Mouse (Mus musculus) CH12.LX (cell line): Measurements from ENCODE around the gene Tvp23a. TPM values are rescaled to one million over a fixed set of nuclear protein-coding genes. Genes with fewer than 3 reads are reported as not detected.

Source experiments
- polyA plus RNA-seq: library from polyadenylated mRNA; unstranded; fragments of >175 nt; gene quantifications from 2 replicates; pipeline ENCODE4 v1.2.1, GENCODE M21; 2012; ENCODE audit warnings: low read depth; ENCODE audit not compliant: insufficient read length
- total RNA-seq, 2 experiments: library from RNA; depleted of rRNA; stranded (reverse); fragments of 300-350 nt in 1 of 2; fragments of >200 nt in 1 of 2; gene quantifications; 2 replicates each; pipeline ENCODE4 v1.2.3; 2012 to 2014

The Tvp23a gene
- total and polyA plus RNA-seq, 3 experiments, result 0.68 to 1.8 TPM; not detected in 1

Other genes starting within 250 kb of the Tvp23a start
- gene Emp2, start 133.4 kb downstream of the Tvp23a start, total RNA-seq (2012; rRNA removed), result 0.04 TPM in 1 of 2 replicates, not detected in the other
- 0.11 TPM in 1 of 2 replicates, not detected in the other for gene Emp2, start 133.4 kb downstream of the Tvp23a start, total RNA-seq (2014; rRNA removed)
- gene Emp2, start 133.4 kb downstream of the Tvp23a start, polyA plus RNA-seq, result 0.07 and 0.09 TPM in 2 replicates
- 0.08 TPM in 1 of 2 replicates, not detected in the other for gene Tekt5, start 51.9 kb downstream of the Tvp23a start, total RNA-seq (2012; rRNA removed)
- not detected in 2 replicates for gene Tekt5, start 51.9 kb downstream of the Tvp23a start, total RNA-seq (2014; rRNA removed)
- gene Tekt5, start 51.9 kb downstream of the Tvp23a start, polyA plus RNA-seq, result 0.14 and 0.17 TPM in 2 replicates
- 163 and 169 TPM in 2 replicates for gene Nubp1, start 35.4 kb downstream of the Tvp23a start, total RNA-seq (2012; rRNA removed)
- 152 TPM in 2 replicates for gene Nubp1, start 35.4 kb downstream of the Tvp23a start, total RNA-seq (2014; rRNA removed)
- gene Nubp1, start 35.4 kb downstream of the Tvp23a start, polyA plus RNA-seq, result 162 and 176 TPM in 2 replicates
- gene Ciita, start 32.7 kb upstream of the Tvp23a start, total RNA-seq (2012; rRNA removed), result 32.7 and 39.8 TPM in 2 replicates
- 38.8 and 39.1 TPM in 2 replicates for gene Ciita, start 32.7 kb upstream of the Tvp23a start, total RNA-seq (2014; rRNA removed)
- gene Ciita, start 32.7 kb upstream of the Tvp23a start, polyA plus RNA-seq, result 62.3 and 69.6 TPM in 2 replicates
- gene Dexi, start 95.7 kb upstream of the Tvp23a start, total RNA-seq (2012; rRNA removed), result 13.7 and 14.1 TPM in 2 replicates
- 10.0 and 11.3 TPM in 2 replicates for gene Dexi, start 95.7 kb upstream of the Tvp23a start, total RNA-seq (2014; rRNA removed)
- 18.6 and 19.6 TPM in 2 replicates for gene Dexi, start 95.7 kb upstream of the Tvp23a start, polyA plus RNA-seq
- gene Clec16a, start 98.0 kb upstream of the Tvp23a start, total RNA-seq (2012; rRNA removed), result 24.2 and 26.2 TPM in 2 replicates
- gene Clec16a, start 98.0 kb upstream of the Tvp23a start, total RNA-seq (2014; rRNA removed), result 19.3 and 20.0 TPM in 2 replicates
- 18.5 and 20.5 TPM in 2 replicates for gene Clec16a, start 98.0 kb upstream of the Tvp23a start, polyA plus RNA-seq